Comparison of ENCODE assay signal across 20 mouse cellular contexts in the genomic region with DNA sequence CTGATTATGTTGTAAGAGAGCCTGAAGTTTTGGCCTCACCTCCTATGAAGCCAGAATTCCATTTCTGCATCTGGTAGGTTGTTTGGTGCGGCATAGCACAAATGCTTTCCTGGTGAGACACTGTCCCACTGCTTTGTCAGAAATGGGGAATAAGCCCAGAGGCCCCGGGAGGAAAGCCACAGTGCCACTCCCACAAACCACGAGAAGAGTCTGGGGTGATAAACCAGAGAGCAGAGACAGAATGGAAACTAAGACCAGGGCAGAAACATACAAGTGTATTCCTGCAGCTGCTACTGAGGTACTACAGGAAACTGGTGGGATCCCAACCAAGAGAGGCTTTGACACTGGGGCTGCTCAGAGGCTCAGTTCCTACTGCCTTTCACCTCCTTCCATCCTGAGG.
DNase-seq lines count a peak whose midpoint lies in the region; ATAC-seq lines count a peak whose summit lies in the region.
"Had no signal": no experiment of that assay in that cellular context is flagged by ENCODE, and none has a peak within 500 bp of the region (broad histone marks: within the 10 kb centered on the region; RNA-seq: fewer than 3 reads in every experiment).

No protein-coding gene starts in this region.

- 22% methylated on average over 3 of the region's 3 CpGs for WGBS in heart, embryonic 13.5 days
- 28% methylated on average over 3 of the region's 3 CpGs for WGBS in embryonic facial prominence, embryonic 13.5 days
- 81% methylated on average over 3 of the region's 3 CpGs for WGBS in forebrain, embryonic 15.5 days

- H3K4me3 ChIP-seq in heart, embryonic 13.5 days, result no peak overlapping the region
- H3K4me3 ChIP-seq in embryonic facial prominence, embryonic 13.5 days, result no peak overlapping the region
- H3K4me3 ChIP-seq in forebrain, embryonic 15.5 days, result no peak overlapping the region
- H3K4me3 ChIP-seq: embryonic facial prominence, embryonic 15.5 days; limb, embryonic 12.5 days; stomach, embryonic 15.5 days had no signal

- DNase-seq in heart, postnatal 14 days, result no peak
- DNase-seq in Muller cell, postnatal 12 days (ENCODE audit: inconsistent ontology term), result peak; percentile 97
- DNase-seq in left cerebral cortex, adult 9 months (ENCODE audit: low spot score in 2 of 2), result no peak
- DNase-seq in cerebellum, adult 18-20 months, result no peak
- DNase-seq: adrenal gland, postnatal 14 days; cerebellum, adult 2 months; gastrocnemius, postnatal 10 days; kidney, adult 11 months; lung, postnatal 10 days; spleen, adult 18-20 months had no signal

- 0 out of 2 replicates have a peak overlapping the region, but pooled peaks have one; percentile 29 for H3K27ac ChIP-seq in heart, embryonic 13.5 days (replicated peaks)
- no peak overlapping the region for H3K27ac ChIP-seq in embryonic facial prominence, embryonic 13.5 days
- no peak overlapping the region for H3K27ac ChIP-seq in forebrain, embryonic 15.5 days (replicated peaks)
- H3K27ac ChIP-seq: embryonic facial prominence, embryonic 15.5 days; hindbrain, postnatal 0 days; kidney, postnatal 0 days; limb, embryonic 12.5 days; stomach, embryonic 15.5 days had no signal

- H3K9ac ChIP-seq in heart, embryonic 13.5 days, result no peak overlapping the region
- 0 out of 2 replicates have a peak overlapping the region, but pooled peaks have one; percentile 2 for H3K9ac ChIP-seq in embryonic facial prominence, embryonic 13.5 days
- H3K9ac ChIP-seq in forebrain, embryonic 15.5 days (replicated peaks), result no peak overlapping the region
- H3K9ac ChIP-seq: embryonic facial prominence, embryonic 15.5 days; limb, embryonic 12.5 days; stomach, embryonic 15.5 days had no signal

- no peaks in the 10 kb centered on the region for H3K27me3 ChIP-seq in heart, embryonic 13.5 days (replicated peaks)
- H3K27me3 ChIP-seq in embryonic facial prominence, embryonic 13.5 days, result no peaks in the 10 kb centered on the region
- H3K27me3 ChIP-seq in forebrain, embryonic 15.5 days, result no peaks in the 10 kb centered on the region
- H3K27me3 ChIP-seq: embryonic facial prominence, embryonic 15.5 days; limb, embryonic 12.5 days; stomach, embryonic 15.5 days had no signal

- no peaks in the 10 kb centered on the region for H3K9me3 ChIP-seq in heart, embryonic 13.5 days
- H3K9me3 ChIP-seq in embryonic facial prominence, embryonic 13.5 days, result no peaks in the 10 kb centered on the region
- H3K9me3 ChIP-seq in forebrain, embryonic 15.5 days, result no peaks in the 10 kb centered on the region
- H3K9me3 ChIP-seq: embryonic facial prominence, embryonic 15.5 days; limb, embryonic 12.5 days; stomach, embryonic 15.5 days had no signal

- no peaks in the 10 kb centered on the region for H3K36me3 ChIP-seq in heart, embryonic 13.5 days
- no peaks in the 10 kb centered on the region for H3K36me3 ChIP-seq in embryonic facial prominence, embryonic 13.5 days
- no peaks in the 10 kb centered on the region for H3K36me3 ChIP-seq in forebrain, embryonic 15.5 days
- H3K36me3 ChIP-seq: embryonic facial prominence, embryonic 15.5 days; limb, embryonic 12.5 days; stomach, embryonic 15.5 days had no signal

- no peak overlapping the region for H3K4me2 ChIP-seq in heart, embryonic 13.5 days
- H3K4me2 ChIP-seq in embryonic facial prominence, embryonic 13.5 days, result no peak overlapping the region
- H3K4me2 ChIP-seq in forebrain, embryonic 15.5 days (replicated peaks), result no peak overlapping the region
- H3K4me2 ChIP-seq: embryonic facial prominence, embryonic 15.5 days; limb, embryonic 12.5 days; stomach, embryonic 15.5 days had no signal

- H3K4me1 ChIP-seq in heart, embryonic 13.5 days, result peaks cover 11% of the 10 kb centered on the region
- peaks cover 7% of the 10 kb centered on the region for H3K4me1 ChIP-seq in embryonic facial prominence, embryonic 13.5 days
- no peaks in the 10 kb centered on the region for H3K4me1 ChIP-seq in forebrain, embryonic 15.5 days
- H3K4me1 ChIP-seq: embryonic facial prominence, embryonic 15.5 days; stomach, embryonic 15.5 days had no signal

- no peak for ATAC-seq in heart, embryonic 13.5 days (ENCODE audit: extremely low read depth, insufficient number of reproducible peaks, low FRiP score, low TSS enrichment)
- ATAC-seq in embryonic facial prominence, embryonic 13.5 days (ENCODE audit: insufficient number of reproducible peaks, insufficient read depth, low FRiP score, low TSS enrichment, low read depth), result no peak
- ATAC-seq in megakaryocyte, adult 5-6 weeks (ENCODE audit: poor library complexity, severe bottlenecking), result 0 out of 2 replicates have a peak, but pooled peaks have one; percentile 30
- no peak for ATAC-seq in forebrain, embryonic 15.5 days (replicated peaks)
- ATAC-seq: hindbrain, postnatal 0 days; midbrain, embryonic 16.5 days had no signal

- intact Hi-C loops in heart, postnatal 14 days (cut with DNase I), result no loop called here
